Mouse (Mus musculus): ENCODE measurements at regions not wholly inside any gene's neighbourhood (a gene's known extent, or its start where the extent isn't known, plus 50 kb on each side); places are given as distances from the start of the nearest gene placed in this dataset.

DNA sequence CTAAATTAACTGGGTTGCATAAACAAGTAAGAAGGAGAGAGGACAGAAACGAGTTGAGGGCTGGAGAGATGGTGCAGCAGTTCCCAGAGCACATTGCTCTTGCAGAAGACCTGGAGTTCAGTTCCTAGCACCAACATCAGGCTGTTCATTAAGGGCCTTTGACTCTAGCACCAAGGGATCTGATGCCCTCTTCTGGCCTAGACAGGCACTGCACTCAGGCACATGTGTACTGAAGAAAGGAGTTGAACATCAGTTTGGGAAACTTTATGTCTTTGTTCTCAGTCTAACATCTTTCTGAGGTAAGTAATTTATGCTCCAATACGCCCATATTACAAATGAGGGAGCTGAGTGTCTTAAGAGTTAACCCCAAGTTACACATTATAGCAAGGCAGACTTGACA is 226.5 kb upstream of the Nxpe4 start:
- TF ChIP-seq CTCF (IDR thresholded peaks at IDR 0.05; ENCODE audit: low read depth) (peak; percentile 22), EP300 (IDR thresholded peaks at IDR 0.05; ENCODE audit: low read depth) (no peak)

Measured in heart, postnatal 0 days (tissue).